Mouse (Mus musculus): Measurements from ENCODE around the gene Arhgap18.

- TF ChIP-seq POLR2A (IDR thresholded peaks at IDR 0.05; ENCODE audit: borderline replicate concordance, extremely low read depth, low read depth, low read length) (no peak), CTCF (IDR thresholded peaks at IDR 0.05; ENCODE audit: insufficient read depth, low read length) (no peak)
These were observed 57.6 kb downstream of the Arhgap18 start for GRCm38 (mm10) chr10:26810810-26811209.
